11 mouse cellular contexts compared by ENCODE assay signal in genomic region chr11:99244519-99244918, GRCm38 (mm10). TPM values are rescaled to one million over a fixed set of nuclear protein-coding genes. Genes with fewer than 3 reads are reported as not detected.
DNase-seq lines count a peak whose midpoint lies in the region; ATAC-seq and TF ChIP-seq lines count a peak whose summit lies in the region.
"Not testable (repeated sequence)": the region's sequence is repeated elsewhere in the genome, so short reads cannot be mapped to it uniquely, and the experiment has no call there.
"Had no signal": no experiment of that assay in that cellular context is flagged by ENCODE, and none has a peak within 500 bp of the region (broad histone marks: within the 10 kb centered on the region; RNA-seq: fewer than 3 reads in every experiment).

No protein-coding gene starts in this region.

- H3K9me3 ChIP-seq in E14TG2a.4 (ENCODE audit: low read length); heart, embryonic 12.5 days (replicated peaks); hindbrain, embryonic 14.5 days (ENCODE audit: control insufficient read depth, low read length); kidney, embryonic 15.5 days (replicated peaks); liver, postnatal 0 days (ENCODE audit: low read length): not testable (repeated sequence)

- H3K36me3 ChIP-seq in E14TG2a.4 (ENCODE audit: insufficient read depth, low read length); heart, embryonic 12.5 days; hindbrain, embryonic 14.5 days (replicated peaks; ENCODE audit: control insufficient read depth, insufficient read depth); kidney, embryonic 15.5 days; liver, postnatal 0 days (replicated peaks; ENCODE audit: insufficient read depth, low read length): not testable (repeated sequence)

- TF ChIP-seq EP300 in liver, postnatal 0 days (IDR thresholded peaks at IDR 0.05; ENCODE audit: low read depth): not testable (repeated sequence)

- H3K4me2 ChIP-seq in heart, embryonic 12.5 days: peak overlapping the region; percentile 80; the same call in 1 of the 2 replicates
- peak overlapping the region; percentile 57 for H3K4me2 ChIP-seq in hindbrain, embryonic 14.5 days (replicated peaks)
- peak overlapping the region; percentile 60 for H3K4me2 ChIP-seq in kidney, embryonic 15.5 days
- H3K4me2 ChIP-seq in liver, postnatal 0 days (ENCODE audit: low read depth, low read length): not testable (repeated sequence)

- not testable (repeated sequence) for TF ChIP-seq CTCF in E14TG2a.4 (conservative IDR thresholded peaks at IDR 0.05; ENCODE audit: low read length); cortical plate, adult 2 months (IDR thresholded peaks at IDR 0.05; ENCODE audit: extremely low read depth, insufficient read depth, low read length); olfactory bulb, adult 2 months (IDR thresholded peaks at IDR 0.05; ENCODE audit: insufficient read depth, low read depth, low read length)
- TF ChIP-seq CTCF in liver, postnatal 0 days (IDR thresholded peaks at IDR 0.05; ENCODE audit: low read depth): peak; percentile 17; the same call in 1 of the 2 replicates

- 49% methylated on average over 3 of the region's 3 CpGs for WGBS in heart, embryonic 12.5 days
- WGBS in hindbrain, embryonic 14.5 days: 38% methylated on average over 3 of the region's 3 CpGs
- WGBS in kidney, embryonic 15.5 days: 46% methylated on average over 3 of the region's 3 CpGs
- WGBS in liver, postnatal 0 days (ENCODE audit: insufficient replicate concordance): 46% methylated on average over 3 of the region's 3 CpGs
- WGBS in olfactory bulb, adult 2 months: 31% methylated on average over 3 of the region's 3 CpGs

- peak overlapping the region; percentile 42; the same call in 1 of the 2 replicates for H3K4me3 ChIP-seq in E14TG2a.4 (replicated peaks; ENCODE audit: low read length)
- H3K4me3 ChIP-seq in cortical plate, adult 2 months (ENCODE audit: insufficient read depth, low read length): peak overlapping the region; percentile 70
- H3K4me3 ChIP-seq in heart, embryonic 12.5 days; kidney, embryonic 15.5 days (replicated peaks); liver, postnatal 0 days (ENCODE audit: low read depth, low read length); olfactory bulb, adult 2 months (ENCODE audit: insufficient read depth, low read depth, low read length): not testable (repeated sequence)
- H3K4me3 ChIP-seq in hindbrain, embryonic 14.5 days (replicated peaks; ENCODE audit: low read length): peak overlapping the region; percentile 31; the same call in 1 of the 2 replicates

- H3K27ac ChIP-seq in cortical plate, adult 2 months (ENCODE audit: insufficient read depth, low read length); heart, embryonic 12.5 days (ENCODE audit: poor library complexity, severe bottlenecking); hindbrain, embryonic 14.5 days; kidney, embryonic 15.5 days; liver, postnatal 0 days (ENCODE audit: low read depth): not testable (repeated sequence)
- 0 out of 2 replicates have a peak overlapping the region, but pooled peaks have one; percentile 80 for H3K27ac ChIP-seq in olfactory bulb, adult 2 months (ENCODE audit: insufficient read depth, low read depth, low read length)

- ATAC-seq in heart, embryonic 12.5 days (ENCODE audit: insufficient number of reproducible peaks, low FRiP score); hindbrain, embryonic 14.5 days (ENCODE audit: low FRiP score); kidney, embryonic 15.5 days (replicated peaks; ENCODE audit: low FRiP score); liver, postnatal 0 days: not testable (repeated sequence)

- H3K4me1 ChIP-seq in E14TG2a.4 (replicated peaks; ENCODE audit: low read depth, low read length): peaks cover 52% of the 10 kb centered on the region
- H3K4me1 ChIP-seq in cortical plate, adult 2 months (ENCODE audit: control insufficient read depth, insufficient read depth, low read length); heart, embryonic 12.5 days (replicated peaks); hindbrain, embryonic 14.5 days (replicated peaks; ENCODE audit: control insufficient read depth, insufficient read depth, low read length); kidney, embryonic 15.5 days; liver, postnatal 0 days (ENCODE audit: insufficient read depth); olfactory bulb, adult 2 months (ENCODE audit: control insufficient read depth, insufficient read depth, low read length): not testable (repeated sequence)

- not testable (repeated sequence) for H3K27me3 ChIP-seq in E14TG2a.4 (ENCODE audit: insufficient read depth, low read length); heart, embryonic 12.5 days (replicated peaks); hindbrain, embryonic 14.5 days (ENCODE audit: control insufficient read depth, insufficient read depth, low read length); kidney, embryonic 15.5 days; liver, postnatal 0 days (ENCODE audit: insufficient read depth, low read length)

- H3K9ac ChIP-seq in heart, embryonic 12.5 days; hindbrain, embryonic 14.5 days; kidney, embryonic 15.5 days; liver, postnatal 0 days (replicated peaks): not testable (repeated sequence)

- TF ChIP-seq POLR2A in cortical plate, adult 2 months (IDR thresholded peaks at IDR 0.05; ENCODE audit: extremely low read depth, insufficient read depth, low read length); olfactory bulb, adult 2 months (IDR thresholded peaks at IDR 0.05; ENCODE audit: insufficient read depth, low read depth, low read length): not testable (repeated sequence)

- DNase-seq in hindbrain, embryonic 14.5 days (ENCODE audit: low spot score); liver, postnatal 0 days: not testable (repeated sequence)

RNA-seq across cellular contexts. Expression of gene Krt222, which starts 0.6 kb away (rescaled TPM):
- polyA plus RNA-seq in cortical plate, adult 2 months (2012; rRNA removed): 25.1 and 27.0 TPM in 2 replicates
- polyA plus RNA-seq in heart, embryonic 12.5 days (2016; fragmentation: Nextera tagmentation; extraction: Ambion mirVana): 1.6 TPM in 2 replicates
- 7.3 and 9.3 TPM in 2 replicates for polyA plus RNA-seq in hindbrain, embryonic 14.5 days (2014; fragmentation: Nextera tagmentation; extraction: Ambion mirVana)
- polyA plus RNA-seq in kidney, embryonic 15.5 days (2015; fragmentation: Nextera tagmentation; extraction: Ambion mirVana): 0.45 and 0.49 TPM in 2 replicates
- polyA plus RNA-seq in liver, postnatal 0 days (2015; fragmentation: Nextera tagmentation; extraction: Ambion mirVana): 0.39 and 0.55 TPM in 2 replicates
- not detected in 2 replicates for polyA plus RNA-seq in olfactory bulb, adult 2 months (2012; ENCODE audit: insufficient read depth, insufficient read length, low replicate concordance, missing spikeins)
- polyA plus RNA-seq: C2C12 had no signal

RNA-seq across cellular contexts. Expression of gene Smarce1, which starts 13.7 kb away (rescaled TPM):
- 60.6 and 69.0 TPM in 2 replicates for polyA plus RNA-seq in cortical plate, adult 2 months (2012; rRNA removed)
- 178 and 181 TPM in 2 replicates for polyA plus RNA-seq in heart, embryonic 12.5 days (2016; fragmentation: Nextera tagmentation; extraction: Ambion mirVana)
- 131 and 136 TPM in 2 replicates for polyA plus RNA-seq in hindbrain, embryonic 14.5 days (2014; fragmentation: Nextera tagmentation; extraction: Ambion mirVana)
- 243 and 249 TPM in 2 replicates for polyA plus RNA-seq in kidney, embryonic 15.5 days (2015; fragmentation: Nextera tagmentation; extraction: Ambion mirVana)
- 57.4 and 61.0 TPM in 2 replicates for polyA plus RNA-seq in liver, postnatal 0 days (2015; fragmentation: Nextera tagmentation; extraction: Ambion mirVana)
- 488 TPM in 1 of 2 replicates, not detected in the other for polyA plus RNA-seq in olfactory bulb, adult 2 months (2012; ENCODE audit: insufficient read depth, insufficient read length, low replicate concordance, missing spikeins)

RNA-seq across cellular contexts. Expression of gene Krt24, which starts 40.5 kb away (rescaled TPM):
- polyA plus RNA-seq in cortical plate, adult 2 months (2012; rRNA removed): not detected in 2 replicates
- polyA plus RNA-seq in heart, embryonic 12.5 days (2016; fragmentation: Nextera tagmentation; extraction: Ambion mirVana): not detected in 2 replicates
- polyA plus RNA-seq in hindbrain, embryonic 14.5 days (2014; fragmentation: Nextera tagmentation; extraction: Ambion mirVana): not detected in 2 replicates
- polyA plus RNA-seq in kidney, embryonic 15.5 days (2015; fragmentation: Nextera tagmentation; extraction: Ambion mirVana): not detected in 2 replicates
- polyA plus RNA-seq in liver, postnatal 0 days (2015; fragmentation: Nextera tagmentation; extraction: Ambion mirVana): not detected in 2 replicates
- not detected in 2 replicates for polyA plus RNA-seq in olfactory bulb, adult 2 months (2012; ENCODE audit: insufficient read depth, insufficient read length, low replicate concordance, missing spikeins)
- polyA plus RNA-seq: C2C12; forebrain, embryonic 12.5 days; heart, embryonic 15.5 days; hindbrain, embryonic 10.5 days had no signal
